Mouse (Mus musculus): ENCODE data around the gene Tmem18. TPM values are rescaled to one million over a fixed set of nuclear protein-coding genes. Genes with fewer than 3 reads are reported as not detected.

Tmem18 gene
- polyA plus RNA-seq, 1 experiment, result 31.1 TPM

- H3K27ac ChIP-seq (ENCODE audit: insufficient read depth, low read length), result no peak overlapping the region
- H3K4me1 ChIP-seq (ENCODE audit: control insufficient read depth, insufficient read depth, low read length), result no peaks in the 10 kb centered on the region
- TF ChIP-seq CTCF (IDR thresholded peaks at IDR 0.05; ENCODE audit: borderline replicate concordance, insufficient read depth, low read length) (no peak), POLR2A (IDR thresholded peaks at IDR 0.05; ENCODE audit: low read depth, low read length) (no peak)
- no peak overlapping the region for H3K4me3 ChIP-seq (ENCODE audit: insufficient read depth, low read length)
These were observed 50.3 kb downstream of the Tmem18 start for GRCm38 (mm10) chr12:30634534-30634933.

Other genes with a start within 250 kb of the Tmem18 start
- 0.88 TPM in 1 of 2 replicates, not detected in the other for gene Sntg2, start 211.1 kb upstream of the Tmem18 start, polyA plus RNA-seq (2011; ENCODE audit: insufficient read length, low read depth, missing spikeins)

All from embryonic fibroblast, embryonic 13.5 days (primary cell).